Mouse (Mus musculus) heart, adult 11 months (tissue): ENCODE data around the gene Rad54l2.

Experiments
- DNase-seq: peaks from one replicate; pipeline ENCODE4 v3.0.0; 2022

The Rad54l2 gene

DNA sequence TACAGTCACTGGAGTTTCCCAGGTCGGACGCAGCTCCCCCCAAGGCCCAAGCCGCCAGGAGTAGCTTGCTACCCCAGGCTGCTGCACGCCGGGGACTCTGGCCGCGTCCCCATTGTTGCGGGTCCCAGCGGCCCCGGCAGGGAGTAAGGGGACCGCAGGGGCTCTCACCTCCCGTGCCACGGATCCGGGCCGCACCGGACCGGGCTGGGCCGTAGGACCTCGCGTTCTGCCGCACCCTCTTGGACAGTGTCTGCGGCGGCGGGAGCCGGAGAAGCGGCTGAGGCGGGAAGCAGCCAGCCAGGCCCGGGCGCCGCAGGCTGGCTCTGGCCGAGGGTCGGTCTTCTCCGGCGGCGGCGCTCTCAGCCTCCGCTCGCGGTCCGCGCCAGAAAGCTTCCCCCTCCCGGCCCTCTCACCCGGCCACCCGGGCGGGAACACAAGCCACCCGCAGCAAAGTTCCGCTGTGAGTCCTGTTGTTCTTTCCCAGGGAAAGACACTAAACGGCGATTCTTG lies at the start of gene Rad54l2:
Rad54l2 (minus strand) TSS at position 383 of the 510 bp plus-strand sequence.
- DNase-seq, result peak; percentile 98

DNA sequence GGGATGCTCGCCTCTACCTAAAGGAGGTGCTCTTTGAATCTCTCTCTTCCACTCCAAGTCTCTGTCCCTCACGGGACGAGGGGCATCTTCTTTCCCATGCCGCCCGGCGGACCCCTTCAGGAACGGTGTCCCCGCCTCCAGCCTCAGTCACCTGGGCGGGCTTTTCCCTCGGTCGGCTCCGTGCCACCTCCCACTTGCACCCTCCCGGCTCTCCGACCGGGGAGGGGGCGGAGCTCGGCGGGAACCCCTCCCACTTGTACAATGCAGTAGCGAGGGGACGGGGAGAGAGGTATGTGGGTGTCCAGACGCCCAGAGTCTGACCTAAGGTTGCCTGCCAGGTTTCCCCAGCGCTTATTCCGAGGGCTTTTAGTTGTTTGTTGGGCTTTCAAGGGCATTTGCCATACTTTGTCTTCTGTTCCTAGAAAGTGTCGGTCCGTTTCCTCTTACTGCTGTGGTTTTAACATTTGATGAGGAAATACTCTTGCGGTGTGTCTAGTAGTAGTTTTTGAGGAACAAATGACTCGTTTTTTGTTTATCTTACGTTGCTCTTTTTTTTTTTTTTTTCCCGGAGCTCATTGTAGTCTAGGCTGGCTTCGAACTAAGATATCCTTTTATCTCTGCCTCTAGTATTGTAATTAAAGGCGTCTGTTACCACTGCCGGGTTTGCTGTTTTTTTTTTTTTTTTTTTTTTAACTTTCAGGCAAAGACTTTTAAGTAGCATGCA lies 33.5 kb upstream of the Rad54l2 start:
- peak; percentile 99 for DNase-seq

DNA sequence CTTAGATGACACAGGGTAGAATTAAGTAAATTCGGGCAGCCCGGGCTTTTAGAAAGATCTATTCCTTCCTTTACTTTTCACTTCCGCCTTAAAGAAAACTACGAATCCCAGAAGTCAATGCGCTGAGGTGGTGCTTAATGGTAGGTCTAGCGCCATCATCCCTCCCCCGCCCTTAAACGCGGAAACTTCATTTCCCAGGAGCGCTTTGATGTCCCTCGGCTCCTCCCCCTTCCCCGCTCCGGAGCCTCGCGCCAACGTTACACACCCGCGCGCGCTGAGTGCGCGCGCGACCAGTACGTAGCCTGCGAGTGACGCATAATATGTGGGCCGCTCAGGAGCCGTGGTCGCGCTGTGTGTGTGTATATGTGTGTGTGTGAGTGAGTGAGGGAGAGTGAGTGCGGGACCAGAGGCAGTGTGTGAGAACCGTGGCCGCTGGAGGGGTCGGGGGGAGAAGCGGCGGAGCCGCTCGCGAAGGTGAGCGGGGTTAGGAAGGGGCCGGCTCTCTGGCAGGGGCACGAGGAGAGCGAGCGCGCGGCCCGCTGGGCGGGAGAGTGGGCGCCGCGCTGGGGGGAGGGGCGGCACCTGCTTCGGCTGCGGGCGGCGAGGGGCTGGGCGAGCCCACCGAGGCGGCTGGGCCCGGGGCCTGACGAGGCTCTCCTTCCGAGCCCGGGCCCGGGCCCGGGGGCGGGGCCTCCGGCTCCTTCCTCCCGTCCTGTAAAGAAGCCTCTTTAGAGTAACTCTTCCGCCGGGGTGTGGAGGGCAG lies 32.8 kb upstream of the Rad54l2 start, which contains the start of gene Dcaf1:
Dcaf1 (plus strand) TSS at position 257 of the 763 bp plus-strand sequence.
- peak; percentile 99 for DNase-seq

DNA sequence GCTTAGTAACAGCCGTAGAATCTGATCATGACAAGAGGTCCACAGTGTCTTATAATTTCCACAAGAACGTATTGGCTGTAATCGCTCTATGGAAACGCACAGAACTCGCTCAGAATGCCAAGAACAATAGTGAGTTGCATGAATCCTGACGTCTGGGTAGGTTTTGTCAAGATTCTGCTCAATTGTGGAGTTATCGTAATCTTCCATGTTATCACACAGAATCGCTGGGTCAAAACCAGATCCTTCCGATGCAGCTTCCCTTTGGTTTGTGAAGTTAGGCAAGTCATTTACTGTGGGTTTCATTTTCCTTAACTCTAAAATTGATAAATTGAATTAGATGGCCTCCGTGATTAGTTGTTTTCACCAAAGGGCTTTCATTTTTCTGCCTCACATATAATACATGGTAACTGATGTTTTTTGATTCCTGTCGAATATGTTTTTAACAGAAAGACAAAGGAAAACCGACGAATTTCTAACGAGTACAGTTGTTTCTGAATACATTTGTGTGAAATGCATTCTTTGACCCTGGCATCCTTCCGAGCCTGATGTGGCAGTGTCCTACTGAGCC lies 32.1 kb upstream of the Rad54l2 start:
- DNase-seq, result no peak

DNA sequence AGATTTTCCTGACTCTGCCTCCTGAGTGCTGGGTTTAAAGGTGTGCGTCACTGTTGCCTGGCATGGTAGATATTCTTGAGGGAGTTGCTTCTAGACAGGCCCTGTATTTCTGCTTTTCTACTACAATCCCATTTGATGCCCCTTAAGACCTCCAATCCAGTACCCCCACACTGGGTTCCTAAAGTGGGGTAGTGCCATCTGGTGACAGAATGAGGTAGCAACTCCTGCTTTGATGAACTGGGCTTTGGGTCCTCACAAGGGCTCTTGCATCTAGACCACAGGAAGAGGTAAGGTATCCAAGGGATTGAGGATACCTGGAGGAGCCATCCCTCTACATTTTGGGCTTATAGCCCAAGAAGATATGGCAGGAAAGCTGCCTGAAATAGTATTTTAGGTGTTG lies 30.2 kb upstream of the Rad54l2 start:
- DNase-seq, result peak; percentile 86

DNA sequence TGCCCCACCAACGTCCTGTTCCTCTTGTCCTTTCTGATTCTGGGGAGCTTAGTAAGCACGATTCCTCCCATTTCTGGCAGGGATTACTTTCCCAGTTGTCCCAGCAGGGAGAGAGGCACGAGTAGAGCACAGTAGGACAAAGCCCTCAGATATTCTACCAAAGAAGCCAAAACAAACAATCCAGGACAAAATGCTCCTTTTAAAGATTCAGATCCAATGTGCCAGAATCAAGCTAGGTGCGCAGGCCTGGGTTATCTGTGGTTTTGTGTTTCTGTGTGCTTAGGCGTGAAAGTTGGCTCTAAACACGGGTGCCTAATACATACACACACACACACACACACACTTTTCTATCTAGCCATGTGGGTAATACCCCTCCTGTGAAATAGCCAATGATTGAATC lies 29.2 kb upstream of the Rad54l2 start:
- DNase-seq, result peak; percentile 80

DNA sequence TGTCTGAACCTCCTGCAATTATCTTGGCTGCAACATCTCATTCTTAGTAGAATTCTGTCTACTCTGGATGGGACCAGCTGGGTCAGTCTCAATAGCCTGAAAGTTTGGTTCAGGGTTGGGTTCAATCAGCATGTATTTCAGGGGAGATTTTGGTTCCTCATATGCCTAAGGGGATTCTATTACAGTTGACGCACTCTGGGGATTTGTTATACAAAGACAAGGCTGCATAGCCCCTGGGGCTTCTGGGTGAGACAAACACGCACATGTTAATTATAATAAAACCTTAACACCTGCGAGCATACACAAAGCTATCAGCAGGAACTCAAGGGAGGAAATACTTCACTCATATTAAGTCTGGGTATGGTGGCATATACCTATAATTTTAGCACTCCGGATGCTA lies 17.5 kb upstream of the Rad54l2 start:
- peak; percentile 48 for DNase-seq

DNA sequence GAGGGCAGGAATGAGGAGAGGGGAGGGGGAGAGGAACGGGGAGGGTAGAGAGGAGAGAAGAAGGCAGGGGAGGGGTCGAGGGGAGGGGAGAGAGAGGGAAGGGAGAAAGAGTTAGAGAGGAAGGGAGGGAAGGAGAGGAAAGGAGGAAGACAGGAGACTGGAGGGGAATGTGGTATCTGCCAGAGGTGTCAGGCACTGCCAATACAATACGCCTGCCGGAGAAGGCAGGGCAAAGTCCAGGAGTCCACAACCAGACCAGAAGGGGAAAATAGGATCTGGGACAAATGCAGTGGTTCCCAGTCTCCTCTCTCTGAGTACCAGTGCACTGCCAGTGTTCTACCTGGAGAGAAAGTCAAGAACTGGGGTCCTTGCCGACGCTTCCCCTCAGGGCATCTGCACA lies 1.8 kb upstream of the Rad54l2 start:
- DNase-seq, result peak; percentile 73

DNA sequence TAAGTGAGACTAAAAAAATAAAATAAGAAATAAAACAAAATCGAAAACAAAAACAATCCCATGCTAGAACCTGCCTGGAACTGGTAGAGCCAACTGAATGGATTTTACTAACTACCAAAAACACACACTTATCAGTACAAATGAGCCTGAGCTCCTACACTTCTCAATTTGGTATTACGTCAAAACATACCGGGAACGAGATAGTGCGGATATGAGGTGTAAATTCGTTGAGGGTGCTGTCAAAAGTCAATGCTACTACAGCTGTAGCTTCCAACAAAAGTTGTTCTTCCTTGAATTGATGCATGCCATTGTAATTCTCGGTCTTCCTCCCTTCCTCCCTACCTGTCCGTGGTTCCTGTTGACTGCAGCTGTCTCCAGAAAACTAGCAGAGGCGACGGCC lies 369 bp upstream of the Rad54l2 start:
- DNase-seq, result peak; percentile 48

DNA sequence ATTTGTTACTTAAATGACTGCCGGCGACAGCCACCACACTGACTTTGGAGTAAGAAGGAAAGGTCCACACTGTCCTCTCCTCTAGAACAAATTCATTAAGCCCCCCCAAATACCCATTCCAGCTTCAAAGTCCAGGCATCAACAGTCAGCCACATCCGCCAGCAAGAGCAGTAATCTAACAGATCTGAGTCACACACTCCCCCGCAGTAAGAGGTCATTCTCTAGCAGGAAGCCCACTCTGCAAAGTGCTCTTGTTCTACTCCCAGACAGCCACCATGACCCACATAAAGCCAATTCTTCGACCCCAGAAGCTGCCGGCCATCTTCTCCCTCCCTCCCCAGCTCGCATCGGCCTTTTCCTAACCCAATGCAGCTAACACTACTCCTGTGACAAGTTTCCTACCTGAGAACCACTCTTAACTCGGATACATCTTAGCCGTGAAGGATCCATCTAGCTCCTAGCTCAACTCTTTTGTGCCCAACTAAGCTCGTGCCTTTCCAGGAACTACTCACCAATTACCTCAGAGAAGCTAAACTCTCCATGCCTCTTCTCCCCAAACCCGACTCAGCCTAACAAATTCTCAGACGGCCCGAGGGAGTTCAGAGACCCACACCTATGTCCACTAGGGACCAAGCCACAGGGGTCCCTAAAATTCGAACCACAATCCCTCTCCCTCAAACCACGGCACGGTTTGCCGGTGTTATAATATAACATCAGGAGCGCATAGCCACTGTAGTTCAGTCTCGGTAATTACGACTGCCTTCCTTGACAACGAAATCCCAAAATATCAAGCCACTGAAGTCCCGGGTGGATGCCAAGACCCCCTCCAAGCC lies 799 bp downstream of the Rad54l2 start:
- peak; percentile 84 for DNase-seq

DNA sequence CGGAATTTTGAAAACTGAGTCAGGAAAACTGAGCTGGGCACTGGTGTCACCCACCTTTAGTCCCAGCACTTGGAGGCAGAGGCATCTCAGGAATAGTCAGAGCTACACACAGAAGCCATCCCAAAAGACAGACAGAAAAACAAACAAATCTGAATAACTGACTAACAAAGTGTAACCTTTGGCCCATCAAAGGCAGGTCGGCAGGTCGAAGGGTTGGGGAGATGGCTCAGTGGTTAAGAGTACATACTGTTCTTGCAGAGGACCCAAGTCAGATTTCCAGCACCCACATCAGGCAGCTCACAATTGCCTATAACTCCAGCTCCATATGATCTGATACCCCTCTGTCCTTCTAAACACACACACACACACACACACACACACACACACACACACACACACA lies 3.8 kb downstream of the Rad54l2 start:
- DNase-seq, result peak; percentile 29

DNA sequence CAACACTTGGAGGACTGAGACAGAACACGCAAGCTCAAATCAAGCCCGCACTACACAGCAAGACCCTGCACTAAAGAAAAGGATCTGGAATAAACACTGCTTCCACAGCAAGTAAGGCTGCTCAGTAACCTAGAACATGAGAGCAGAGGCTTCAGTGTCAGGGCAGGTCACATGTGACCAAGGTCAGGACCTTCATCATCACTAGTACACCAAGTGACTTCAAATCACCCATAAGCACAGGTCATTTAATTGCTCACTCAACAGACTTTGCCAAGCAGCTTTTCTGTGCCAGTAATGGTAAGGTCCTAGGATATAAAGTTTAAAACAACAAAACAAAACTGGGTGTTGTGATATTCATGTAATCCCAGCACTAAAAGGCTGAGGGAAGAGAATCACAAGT lies 5.4 kb downstream of the Rad54l2 start:
- DNase-seq, result peak; percentile 80

DNA sequence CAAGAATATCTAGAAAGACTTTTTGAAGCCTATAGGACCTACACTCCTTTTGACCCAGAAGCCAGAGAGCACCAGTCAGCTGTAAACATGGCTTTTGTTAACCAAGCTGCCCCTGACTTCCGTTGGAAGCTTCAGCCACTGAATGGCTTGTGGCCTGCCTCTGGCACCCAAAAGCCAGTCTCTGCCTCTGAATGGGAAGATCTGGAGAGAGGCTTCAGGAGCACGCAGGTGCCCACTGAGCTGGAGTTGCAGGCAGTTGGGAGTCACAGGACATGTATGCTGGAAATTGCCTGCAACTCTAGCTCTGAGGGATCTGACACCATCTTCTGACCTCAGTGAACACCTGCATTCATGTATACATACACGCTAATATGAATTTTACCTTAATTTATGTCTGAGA lies 8.9 kb downstream of the Rad54l2 start:
- peak; percentile 67 for DNase-seq

DNA sequence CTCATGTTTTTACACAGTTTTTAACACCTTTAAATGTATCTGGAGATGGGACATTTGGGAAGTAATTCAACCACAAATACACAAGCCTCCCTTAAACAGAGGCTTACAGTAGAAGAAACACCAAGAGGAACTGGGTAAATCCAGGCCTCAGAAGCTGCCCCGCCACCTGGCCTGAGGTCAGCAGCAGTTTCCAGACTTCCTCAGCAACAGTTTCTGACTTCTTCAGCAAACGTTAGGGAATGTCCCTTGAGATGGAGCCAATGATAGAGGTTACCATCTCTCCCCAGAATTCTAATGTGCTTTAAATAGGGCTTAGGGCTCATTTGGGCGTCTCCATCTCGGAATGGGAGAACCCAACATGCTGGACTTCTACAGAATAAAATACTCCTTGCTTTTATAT lies 10.7 kb downstream of the Rad54l2 start:
- peak; percentile 66 for DNase-seq

DNA sequence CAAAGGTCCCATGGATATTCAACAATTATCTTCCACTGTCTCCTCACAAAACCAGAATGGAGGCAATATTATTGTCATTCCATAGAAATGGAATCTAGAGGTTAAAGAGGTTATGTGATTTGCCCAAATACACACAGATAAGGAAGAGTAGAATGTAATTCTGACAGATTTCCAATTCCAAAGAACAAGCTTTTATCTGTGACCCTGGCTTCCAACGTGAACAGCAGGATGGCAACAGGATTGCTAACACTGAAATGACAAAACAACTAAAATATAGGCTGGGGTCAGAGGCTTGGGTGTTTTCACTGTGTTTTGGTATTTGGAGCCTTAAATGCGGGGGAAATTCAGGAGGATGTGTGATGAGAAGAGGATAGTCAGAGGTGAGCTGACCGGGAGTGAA lies 11.6 kb downstream of the Rad54l2 start:
- DNase-seq, result peak; percentile 59

DNA sequence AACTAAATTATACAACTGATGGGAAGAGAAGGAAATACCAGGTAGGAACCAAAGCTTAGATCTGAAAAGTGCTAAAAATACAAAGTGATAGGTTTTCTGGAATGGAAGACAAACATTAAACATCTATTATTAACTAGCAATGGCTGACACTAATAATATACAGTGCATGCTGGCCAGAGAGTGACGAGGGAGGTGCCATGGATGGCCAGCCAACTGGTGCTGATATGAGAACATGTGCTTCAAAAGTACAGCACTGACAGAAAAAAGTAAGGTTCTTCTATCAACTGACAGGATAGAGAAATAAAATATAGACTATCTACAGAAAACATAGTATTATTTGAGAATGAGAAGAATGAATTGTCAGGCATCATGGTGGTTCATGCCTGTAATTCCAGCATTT lies 12.9 kb downstream of the Rad54l2 start:
- DNase-seq, result peak; percentile 25

DNA sequence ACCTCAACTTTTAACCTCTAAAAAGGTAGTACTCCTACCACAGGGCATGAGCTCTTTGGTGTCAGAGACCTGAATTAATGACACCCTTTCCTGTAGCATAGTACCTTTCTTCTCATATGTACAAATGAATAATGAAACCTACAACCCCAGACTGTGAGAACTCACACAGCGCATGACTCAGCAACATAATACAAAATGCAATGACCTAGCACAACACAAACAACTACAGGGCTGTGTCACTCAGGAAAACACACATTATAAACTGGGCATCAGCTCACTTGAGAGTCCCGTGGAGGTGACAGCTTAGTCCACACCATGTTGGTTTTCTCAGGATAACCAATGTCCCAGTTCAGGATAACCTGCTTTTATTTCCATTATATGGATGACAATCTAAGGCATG lies 17.2 kb downstream of the Rad54l2 start:
- no peak for DNase-seq

DNA sequence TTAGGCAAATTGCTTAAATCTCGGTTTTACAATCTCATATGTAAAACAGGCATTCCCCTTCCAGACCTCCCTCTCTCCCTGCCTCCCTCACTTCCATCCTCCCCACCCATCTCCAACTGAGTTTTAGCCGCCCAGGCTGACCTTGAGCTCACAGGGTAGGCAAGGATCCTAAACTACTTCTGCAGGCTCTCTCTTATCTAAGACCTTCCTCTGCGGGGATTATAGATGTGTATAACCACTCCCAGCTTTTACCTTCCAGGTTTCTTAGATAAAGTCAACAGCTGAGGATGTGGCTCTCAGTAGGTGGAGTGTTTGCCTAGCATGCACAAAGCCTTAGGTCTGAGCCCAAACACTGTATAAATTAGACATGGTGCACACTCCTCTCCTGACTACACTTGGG lies 18.8 kb downstream of the Rad54l2 start:
- DNase-seq, result no peak

DNA sequence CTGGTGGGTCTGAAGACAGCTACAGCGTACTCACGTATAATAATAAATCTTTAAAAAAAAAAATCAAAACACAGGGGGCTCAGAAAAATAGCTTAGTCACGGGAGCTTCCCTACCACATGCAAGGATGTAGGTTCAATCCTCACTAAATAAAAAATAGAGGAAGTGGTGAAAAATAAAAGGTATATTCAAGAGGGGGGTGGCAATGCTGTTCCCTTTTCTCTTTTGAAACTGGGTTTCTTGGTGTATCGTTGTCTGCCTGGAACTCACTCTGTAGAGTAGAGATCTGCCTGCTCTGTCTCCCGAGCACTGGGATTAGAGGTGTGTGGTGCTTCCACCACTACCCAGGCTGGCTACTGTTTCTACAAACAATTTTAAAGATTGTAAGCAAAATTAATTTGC lies 19.2 kb downstream of the Rad54l2 start:
- no peak for DNase-seq

DNA sequence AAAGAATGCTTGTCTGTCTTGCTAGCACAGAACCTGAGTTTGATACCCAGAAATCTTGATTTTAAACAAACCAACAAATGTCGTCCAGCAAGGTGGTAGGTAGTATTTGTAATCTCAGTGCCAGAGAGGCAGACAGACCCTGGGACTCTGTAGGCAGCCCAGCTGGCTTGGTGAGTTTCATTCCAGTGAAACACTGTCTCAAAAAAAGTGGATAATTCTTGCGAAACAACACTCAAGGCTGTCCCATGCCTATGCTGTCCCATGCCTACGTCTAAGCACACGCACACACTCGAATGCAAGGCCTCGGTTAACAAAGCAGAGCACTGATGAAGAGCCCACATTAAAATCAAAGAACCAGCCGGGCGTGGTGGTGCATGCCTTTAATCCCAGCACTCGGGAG lies 32.6 kb downstream of the Rad54l2 start:
- DNase-seq, result peak; percentile 70

DNA sequence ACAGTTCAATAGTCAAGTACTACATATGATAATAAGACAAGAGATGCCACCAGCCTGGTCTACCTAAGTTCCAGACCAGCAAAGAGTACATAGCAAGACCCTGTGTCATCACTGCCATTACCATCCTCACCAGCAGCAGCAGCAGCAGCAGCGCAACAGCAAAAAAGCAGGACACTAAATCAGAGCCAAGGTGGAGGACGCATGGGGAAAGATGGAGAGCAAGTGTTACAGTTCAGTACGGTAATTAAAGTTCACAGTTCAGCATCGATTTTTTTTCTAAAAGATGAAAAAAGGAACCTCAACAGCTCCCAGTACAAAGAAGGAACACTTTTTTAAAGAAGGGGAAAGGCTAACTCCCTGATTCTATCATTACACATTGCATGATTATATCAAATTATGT lies 33.2 kb downstream of the Rad54l2 start:
- peak; percentile 74 for DNase-seq

DNA sequence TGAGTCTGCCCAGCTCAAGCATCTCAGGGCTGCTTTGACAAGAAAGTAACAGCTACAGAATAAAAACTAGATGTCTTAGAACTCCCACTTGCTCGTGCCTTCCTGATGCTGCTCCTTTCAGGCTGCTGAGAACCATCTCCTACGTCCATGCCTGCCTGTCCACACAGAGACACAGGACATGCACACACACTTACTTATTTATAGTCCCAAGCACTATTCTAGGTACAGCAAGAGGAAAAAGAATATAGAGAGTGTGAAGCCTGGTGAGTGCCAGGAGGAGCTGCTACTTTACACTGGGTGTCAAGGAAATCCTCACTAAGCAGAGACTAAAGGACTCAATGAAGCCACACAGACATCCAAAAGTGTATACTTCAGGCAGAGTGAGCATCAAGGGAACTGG lies 34.7 kb downstream of the Rad54l2 start:
- peak; percentile 50 for DNase-seq

DNA sequence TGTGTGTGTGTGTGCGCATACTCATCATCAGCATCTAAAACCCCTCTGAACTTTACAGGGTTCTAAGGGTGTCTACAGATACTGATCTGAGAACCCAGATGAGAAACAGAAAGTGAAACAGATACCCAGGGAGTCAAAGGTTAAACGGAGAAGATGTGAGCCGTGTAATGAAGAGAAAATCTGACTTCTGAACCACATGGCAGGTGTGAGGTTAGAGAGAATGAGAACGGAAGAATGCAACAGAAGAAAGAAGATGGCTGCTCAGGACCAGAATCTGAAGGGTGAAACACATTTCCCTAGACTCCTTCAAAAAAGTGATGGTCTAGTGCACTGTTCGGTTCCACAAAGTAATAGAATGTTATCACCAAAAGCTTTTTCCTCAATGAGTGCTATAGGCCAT lies 36.9 kb downstream of the Rad54l2 start:
- DNase-seq, result peak; percentile 25
